Mouse (Mus musculus) layer of hippocampus, postnatal 14 days (tissue): ENCODE results near the gene Trim8. TPM values are rescaled to one million over a fixed set of nuclear protein-coding genes. Genes with fewer than 3 reads are reported as not detected.
A peak's percentile ranks its signal among the peaks of the same experiment; 100 is the strongest.

Experiments used
- DNase-seq, 2 experiments: peaks; one replicate each; pipeline ENCODE4 v3.0.0; 2021 to 2022; ENCODE audit warnings: low spot score in 2 of 2, mixed read lengths in 1 of 2
- total RNA-seq, 2 experiments: library from RNA; stranded (reverse); gene quantifications; 2 replicates each; pipeline ENCODE4 v1.2.3; 2021

Trim8 gene
- total RNA-seq, 2 experiments from 2014 or later, result 98.9 to 110 TPM

DNA sequence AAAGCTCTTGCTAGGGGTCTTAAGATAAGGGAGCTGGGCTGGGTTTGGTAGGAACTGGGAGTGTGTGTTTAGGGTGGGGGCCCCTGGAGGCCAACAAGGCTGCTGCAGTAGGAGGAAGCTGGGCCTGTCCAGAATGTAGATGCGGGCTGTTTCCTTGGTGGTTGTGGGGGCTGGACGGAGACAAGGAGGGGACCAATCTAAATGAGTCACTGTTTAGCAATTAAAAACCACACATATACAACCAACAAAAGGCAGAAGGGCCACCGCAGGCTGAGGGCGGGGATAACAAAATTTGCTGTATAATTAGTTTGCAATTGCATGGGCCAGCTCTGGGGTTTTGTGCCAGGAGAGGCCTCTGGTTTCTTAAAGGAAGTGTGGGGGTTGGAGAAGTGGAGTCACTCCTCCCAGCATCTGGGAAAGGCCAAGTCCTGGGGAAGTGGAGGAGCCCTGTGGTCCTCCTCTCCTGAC lies 2.6 kb downstream of the Trim8 start:
- DNase-seq, result no peak

DNA sequence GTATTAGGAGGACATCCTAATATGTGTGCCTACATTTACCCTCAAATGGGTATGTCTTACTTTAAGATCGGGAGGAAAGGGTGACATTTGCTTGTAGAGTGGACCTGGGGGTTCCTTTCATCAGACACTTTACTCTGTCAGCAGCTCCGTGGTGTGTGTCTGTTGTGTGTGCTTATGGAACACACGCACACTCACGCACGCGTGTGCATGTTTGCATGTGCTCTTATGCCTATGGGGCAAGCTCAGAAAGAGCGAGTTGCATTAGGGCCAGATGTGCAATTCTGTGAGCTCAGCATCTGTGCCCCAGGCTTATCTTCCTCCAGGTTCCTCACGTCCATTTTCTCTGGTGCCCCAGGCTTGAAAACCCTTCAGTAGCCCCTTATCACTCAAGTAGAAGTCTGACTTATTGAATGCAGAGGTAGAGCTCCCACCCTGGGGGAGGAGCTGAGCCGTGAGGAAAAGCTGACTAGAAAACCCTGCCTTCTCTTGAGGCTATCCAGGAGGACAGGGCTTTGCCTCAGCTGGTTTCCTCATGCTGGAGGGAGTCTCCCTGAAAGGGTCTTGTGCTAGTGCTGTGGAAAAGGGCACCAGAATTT lies 3.4 kb downstream of the Trim8 start:
- DNase-seq, result no peak

DNA sequence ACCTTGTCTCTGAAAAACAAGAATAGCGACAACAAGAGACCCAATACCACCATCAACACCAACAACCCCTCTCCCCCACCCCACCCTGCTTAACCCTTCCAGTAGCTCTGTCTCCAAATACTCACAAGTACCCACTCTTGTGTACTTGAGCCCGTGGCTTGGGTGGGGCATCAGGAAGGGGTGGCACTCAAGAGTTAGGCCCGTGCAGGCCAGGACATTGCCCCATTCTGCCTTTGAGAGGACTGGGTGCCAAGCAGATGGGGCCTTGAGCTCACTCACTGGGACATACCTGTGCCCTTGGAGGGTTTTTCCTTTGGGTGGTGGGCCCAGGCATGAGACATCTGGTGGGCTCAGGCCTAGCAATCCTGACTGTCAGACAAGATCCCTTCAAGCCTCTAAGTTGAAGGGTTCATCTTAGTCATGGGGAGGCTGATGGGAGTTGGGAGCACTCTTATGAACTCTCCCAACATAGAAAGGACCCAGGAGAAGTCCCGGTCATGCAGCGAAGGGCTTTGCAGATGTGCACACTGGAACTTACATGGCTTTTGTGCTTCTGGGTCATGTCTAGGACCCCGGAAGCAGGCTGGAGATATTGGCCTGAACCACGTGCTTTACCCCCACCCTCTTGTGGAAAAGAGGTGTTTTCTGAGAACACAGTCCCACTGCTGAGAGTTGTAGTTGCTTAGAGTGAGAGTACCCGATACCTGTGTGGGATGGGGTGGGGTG lies 4.3 kb downstream of the Trim8 start:
- no peak for DNase-seq

DNA sequence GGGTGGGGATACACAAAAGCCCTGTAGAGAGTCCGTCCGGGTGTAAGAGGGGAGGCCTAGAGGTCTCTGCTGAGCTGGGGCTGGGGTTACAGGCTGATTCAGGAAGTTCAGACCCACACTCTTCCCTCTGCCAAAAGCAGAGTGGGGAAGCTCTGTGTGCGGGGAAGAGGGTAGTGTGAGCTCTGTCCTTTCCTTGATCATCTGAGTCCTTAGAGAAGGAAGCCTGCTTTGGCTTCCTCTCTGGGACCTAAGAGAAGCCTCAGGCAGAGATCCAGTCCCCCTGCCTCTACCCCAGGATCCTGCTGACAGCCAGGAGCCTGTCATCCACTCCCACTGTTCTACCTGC lies 4.8 kb downstream of the Trim8 start:
- no peak for DNase-seq

DNA sequence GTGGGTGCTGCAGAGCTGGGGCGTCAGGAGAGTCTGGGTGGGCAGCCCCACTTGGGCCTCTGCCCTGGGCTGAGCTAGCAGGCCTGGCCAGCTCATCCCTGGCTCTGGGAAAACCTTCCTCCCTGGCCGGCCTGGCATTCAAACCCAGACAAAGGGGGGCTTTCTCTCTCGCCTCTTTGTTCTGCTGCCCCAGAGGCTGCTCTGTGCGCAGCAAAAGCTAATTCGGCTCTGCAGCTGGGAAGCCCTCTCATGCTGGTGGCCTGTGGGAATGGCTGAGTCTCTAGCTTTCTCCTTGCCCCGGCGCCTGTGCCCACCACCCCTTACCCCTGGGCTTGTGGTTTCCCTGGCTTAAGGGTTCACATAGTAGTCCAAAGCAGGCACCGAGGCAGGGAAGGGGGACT lies 5.7 kb downstream of the Trim8 start:
- DNase-seq, result peak in 1 of 2 experiments; percentile 66

DNA sequence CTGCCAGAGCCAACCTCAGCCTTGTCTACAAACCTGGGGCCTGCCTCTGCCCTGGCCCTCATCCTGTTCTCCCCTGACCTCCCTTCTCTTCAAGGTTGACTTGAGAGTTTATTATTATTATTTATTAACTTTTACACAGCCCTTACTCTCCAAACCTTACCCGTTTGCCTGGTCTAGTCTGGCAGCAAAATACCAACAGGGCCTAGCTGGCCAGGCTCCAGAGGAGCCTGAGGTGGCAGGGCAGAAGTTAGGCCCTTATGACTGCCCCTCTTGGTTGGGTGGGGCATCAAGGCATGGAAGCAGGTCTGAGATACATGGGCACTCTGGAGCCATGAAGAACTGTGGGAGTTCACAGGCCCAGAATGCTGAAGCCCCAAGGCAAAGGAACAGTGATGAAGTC lies 6.3 kb downstream of the Trim8 start:
- no peak for DNase-seq

DNA sequence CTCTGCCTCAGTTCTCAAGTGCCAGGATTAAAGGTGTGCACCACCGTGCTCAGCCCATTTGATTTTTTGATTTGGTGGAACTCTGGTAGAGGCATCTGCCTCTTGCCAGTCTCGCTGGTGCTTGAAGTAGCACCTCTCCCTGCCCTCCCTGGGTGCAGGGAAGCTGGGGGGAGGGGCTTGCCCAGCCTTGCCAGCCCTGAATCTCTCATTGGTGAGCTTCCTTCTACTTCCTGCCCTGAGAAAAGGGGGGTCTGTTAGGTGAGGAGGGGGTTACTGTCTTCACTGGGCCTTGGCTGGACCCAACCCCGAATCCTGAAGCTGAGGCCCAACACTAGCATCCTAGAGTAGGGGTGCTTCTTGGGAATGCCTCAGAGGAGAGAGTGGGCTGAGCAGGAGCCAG lies 7.2 kb downstream of the Trim8 start:
- no peak for DNase-seq

DNA sequence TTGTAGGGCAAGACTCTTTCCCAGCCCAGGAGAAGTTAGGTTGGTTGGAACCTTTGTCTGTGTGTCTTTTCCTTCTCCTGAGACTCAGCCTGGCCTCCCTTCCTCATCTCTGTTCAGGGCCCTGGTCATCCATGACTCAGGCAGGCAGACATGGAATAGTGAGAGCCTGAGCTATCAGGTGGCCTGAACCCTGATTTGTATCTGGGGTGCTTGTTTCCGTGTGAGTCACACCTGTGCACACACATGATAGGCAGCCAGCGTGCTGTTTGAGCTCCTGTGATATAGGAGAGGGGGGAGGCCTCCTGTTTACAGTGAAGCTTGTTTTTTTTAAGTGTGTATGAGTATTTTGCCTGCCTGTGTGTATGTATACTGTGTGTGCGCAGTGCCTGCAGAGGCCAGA lies 7.7 kb downstream of the Trim8 start:
- no peak for DNase-seq

DNA sequence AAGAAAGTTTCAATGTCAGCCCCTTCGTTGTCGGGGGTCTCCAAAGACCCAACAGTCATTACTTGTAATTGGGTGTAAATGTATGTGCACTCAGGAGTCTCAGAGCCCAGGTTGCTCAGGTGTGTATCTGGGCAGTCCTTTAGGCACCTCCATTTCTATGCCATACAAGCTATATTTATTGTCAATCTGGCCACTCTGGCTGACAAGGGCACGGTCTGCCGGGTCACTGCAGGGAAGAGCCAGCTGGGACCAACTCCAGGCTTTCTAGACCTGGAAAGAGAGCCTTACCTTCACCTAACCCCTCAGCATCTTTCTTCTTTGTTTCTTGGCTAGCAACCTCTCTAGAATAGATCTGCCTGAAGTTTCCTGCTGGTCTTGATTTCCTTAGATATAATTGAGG lies 8.2 kb downstream of the Trim8 start:
- no peak for DNase-seq

DNA sequence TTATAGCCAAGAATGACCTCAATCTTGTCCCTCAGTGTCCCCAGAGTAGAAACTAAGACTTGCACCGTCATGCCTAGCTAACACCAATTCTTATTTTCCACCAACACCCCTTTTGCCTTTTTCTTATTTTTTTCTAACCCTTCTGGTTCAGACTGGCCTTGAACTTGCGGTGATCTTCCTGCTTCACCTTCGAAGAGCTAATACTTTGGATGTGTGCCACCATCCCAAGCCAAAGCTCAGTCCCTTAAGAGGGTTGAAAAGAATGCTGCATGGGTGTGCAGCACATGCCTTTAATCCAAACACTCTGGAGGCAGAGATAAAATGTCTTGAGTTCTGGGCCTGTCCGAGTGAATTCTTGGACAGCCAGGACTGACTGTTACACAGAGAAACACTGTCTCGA lies 8.9 kb downstream of the Trim8 start:
- no peak for DNase-seq

DNA sequence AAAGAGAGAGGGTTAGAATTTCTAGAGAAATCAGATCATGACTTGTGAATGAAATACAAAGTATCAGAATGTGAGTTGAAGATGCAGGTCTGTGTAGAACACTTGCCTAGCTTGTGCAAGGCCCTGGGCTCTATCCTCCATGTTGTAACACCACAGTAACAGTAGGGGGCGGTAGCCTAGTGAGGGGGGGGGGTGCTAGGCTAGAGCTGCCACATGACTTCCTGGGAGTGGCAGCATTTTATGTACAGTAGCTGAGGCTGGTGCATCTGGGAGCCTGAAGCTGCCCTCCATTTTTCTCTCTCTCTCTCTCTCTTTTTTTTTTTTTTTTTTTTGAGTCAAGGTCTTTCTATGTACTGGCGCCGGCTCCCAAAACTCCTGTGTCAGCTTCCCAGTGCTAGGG lies 9.3 kb downstream of the Trim8 start:
- DNase-seq, result no peak

DNA sequence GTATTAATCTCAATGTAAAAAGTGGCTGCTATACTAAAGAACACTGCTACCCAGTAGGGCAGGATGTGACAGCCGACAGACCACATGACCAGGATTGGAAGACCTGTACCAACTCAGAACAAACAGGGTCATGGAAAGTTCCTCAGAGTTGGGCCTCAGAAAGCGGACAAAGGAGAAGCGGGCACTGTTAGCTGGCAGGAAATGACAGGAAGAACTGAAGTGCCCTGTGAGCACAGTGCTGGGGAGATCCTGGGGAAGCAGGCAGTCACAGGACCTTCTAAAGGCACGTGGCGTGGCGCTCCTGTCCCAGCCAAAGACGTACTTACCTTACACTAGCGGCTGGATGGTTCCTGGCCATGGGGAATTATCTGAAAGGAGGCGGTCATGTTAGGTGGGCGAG lies 9.8 kb downstream of the Trim8 start:
- DNase-seq, result no peak

DNA sequence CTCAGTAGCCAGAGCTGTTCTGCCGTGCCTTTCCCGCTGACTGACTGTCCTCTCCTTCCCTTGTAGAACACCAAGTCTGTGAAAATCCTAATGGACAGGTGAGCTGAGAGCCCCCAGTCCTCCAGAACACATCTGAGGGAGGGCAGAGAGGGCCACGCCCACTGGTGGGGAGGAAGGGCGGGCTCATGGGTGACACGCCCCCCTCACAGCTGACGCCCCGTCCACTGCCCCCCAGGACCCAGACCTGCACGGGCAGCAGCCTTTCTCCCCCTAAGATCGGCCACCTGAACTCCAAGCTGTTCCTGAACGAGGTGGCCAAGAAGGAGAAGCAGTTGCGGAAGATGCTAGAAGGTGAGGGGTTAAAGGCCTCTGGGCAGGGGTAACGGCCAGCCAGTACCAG lies 12.9 kb downstream of the Trim8 start:
- no peak for DNase-seq

DNA sequence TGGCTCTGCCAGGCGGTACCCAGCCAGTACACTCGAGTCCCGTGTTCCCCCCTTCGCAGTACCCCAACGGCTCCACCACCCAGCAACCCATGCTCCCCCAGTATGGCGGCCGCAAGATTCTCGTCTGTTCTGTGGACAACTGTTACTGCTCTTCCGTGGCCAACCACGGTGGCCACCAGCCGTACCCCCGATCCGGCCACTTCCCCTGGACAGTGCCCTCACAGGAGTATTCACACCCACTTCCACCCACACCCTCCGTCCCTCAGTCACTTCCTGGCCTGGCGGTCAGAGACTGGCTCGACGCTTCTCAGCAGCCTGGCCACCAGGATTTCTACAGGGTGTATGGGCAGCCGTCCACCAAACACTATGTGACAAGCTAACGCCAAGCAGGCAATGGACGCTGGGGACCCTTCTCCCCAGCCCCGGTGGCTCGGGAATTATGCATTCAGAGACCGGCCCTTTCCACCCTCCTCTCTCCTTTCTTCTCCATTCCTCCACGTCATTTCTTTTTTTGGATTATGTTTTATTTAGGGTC lies 13.9 kb downstream of the Trim8 start:
- no peak for DNase-seq

DNA sequence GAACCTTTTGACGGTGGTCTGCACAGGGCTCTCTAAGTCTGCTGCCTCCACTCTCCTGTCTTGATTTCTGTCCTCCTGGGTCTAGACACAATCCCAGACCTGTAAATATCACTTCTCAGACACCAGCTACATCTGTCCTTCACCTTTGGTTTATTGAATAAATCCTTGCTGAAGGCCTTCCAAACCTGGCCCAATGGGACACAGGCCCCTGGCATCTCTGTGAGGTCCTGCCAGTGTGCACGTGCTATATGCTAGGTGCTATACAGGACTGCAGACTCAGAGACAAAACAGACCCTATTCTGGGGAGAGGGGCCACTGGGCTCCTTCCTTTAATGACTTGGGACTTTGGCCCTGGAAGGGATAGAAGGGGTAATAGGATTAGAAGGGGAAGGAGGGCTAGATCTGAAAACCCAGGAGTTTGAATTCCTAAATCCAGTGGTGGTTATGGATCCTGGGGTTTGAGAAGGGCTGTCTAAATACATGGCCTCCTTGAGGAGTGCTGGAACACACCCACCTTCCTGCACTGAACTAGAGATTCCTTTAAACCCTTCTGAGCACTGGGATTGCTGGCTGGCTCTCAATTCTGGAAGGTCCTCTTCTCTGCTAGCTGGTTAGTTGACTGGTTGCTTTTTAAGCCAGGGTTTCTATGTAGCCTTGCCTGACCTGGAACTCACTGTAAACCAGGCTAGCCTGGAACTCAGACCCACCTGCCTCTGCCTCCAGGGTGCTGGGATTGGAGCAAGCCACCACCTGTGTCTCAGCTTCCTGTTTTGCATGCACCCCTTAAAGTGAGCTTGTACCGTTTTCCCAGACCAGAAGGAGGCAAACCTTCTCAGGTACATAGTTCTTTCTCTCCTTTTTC lies 15.4 kb downstream of the Trim8 start:
- DNase-seq, result no peak

DNA sequence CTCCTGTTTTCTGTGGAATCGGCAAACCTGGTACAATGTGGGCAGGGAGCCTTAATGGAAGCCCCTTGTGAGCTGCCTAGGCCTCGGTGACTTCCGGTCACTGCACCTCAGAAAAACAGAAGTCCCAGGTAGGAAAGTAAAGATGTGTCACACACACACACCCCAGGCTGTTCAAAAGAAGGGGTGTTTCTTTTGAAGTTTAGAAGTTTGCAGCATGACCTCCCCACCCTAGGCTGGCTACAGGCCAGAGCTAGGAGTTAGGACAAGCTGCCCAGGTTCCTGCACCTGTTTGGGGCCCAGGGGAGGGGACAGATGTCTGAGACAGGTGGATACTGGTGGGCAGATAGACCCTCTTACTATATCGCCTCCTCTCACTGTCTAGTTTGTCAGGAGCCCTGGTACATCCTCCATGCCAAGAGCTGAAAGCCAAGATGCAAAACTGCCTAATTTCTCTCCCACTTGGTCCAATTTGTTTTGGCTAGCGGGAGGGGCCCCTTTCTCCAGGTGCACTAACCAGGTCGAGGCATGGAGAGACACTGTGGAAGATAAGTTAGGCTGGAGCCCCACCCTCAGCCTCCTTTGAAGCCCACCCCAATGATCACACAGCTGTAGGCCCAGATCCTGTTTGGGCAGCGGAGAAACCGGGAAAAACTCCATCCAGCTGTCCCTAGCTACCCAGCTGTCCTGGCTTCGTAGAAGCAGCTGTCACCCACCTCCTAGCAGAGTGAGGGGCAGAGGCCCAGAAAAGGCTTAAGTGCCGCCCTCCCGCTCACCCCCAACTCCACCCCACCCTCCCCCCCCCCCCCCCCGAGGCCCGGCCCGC lies 16.2 kb downstream of the Trim8 start:
- no peak for DNase-seq

DNA sequence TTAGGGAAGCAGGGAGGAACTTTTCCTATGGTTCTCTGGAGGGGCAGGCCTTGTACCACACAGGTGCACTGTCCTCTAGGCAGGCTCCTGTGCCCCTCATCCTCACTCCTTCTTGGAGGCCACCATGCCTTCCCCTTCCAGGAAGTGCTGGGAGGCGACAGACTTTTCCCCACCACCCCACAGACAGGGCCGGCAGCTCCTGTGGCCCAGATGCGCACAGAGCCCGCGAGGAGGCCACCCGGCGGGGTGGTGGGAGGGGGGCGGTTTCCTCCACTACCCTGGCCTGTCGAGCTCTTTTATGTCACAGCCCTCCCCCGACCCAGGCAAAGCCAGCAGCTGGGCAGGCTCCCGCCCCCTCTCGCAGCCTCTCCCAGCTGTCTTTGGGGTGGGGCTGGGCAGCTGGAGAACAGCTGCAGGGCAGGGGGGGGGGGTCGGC lies 16.9 kb downstream of the Trim8 start:
- no peak for DNase-seq

DNA sequence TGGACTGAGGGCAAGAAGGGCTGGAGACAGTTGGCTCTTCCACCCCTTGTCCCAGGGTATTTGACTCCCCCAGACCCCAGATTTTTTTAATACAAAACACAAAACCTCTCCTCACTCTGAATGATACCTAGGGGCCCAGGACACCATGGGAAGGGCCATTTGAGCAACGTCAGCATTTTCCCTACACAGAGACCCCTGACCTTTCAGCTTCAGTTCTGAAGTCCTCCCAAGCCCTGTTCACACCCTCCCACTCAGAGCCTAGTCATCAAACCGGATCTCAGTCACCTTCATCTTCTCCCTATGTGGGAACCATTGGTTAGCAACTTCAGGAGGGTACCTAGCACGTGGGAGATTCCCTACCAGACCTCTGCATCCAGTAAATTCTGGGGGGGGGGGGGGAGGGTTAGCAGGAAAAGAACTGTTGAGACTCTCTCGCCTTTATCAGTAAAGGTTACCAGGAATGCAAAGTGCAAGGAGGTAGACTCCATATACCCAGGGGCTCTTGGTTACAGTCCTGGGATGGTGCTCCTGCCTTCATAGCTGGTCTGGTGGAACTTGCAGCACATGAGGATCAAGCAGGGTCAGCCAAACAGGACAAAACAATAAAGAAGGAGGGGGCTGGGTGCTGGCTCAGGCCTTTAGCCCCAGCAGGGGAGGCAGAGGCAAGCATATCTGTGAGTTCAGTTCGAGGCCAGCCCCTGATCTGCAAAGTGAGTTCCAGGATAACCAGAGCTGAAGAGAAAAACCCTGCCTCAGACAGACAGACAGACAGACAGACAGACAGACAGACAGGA lies 17.5 kb downstream of the Trim8 start:
- no peak for DNase-seq

DNA sequence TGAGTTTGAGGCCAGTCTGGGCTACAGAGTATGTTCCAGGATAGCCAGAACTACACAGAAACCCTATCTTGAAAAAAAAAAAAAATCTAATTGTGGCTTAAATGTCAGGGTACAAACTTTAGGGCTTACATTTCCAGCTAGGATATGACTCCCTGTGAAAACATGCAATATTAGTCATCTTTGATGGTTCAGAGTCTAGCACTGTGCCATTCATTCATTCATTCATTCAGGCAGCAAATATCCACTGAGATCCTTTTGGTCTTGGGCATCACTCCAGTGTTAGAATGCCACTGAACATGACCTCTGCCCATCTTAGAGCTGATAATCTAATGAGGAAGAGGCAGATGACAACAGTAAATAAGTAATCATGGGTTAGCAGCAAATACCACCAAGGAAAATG lies 20.2 kb downstream of the Trim8 start:
- DNase-seq, result no peak

DNA sequence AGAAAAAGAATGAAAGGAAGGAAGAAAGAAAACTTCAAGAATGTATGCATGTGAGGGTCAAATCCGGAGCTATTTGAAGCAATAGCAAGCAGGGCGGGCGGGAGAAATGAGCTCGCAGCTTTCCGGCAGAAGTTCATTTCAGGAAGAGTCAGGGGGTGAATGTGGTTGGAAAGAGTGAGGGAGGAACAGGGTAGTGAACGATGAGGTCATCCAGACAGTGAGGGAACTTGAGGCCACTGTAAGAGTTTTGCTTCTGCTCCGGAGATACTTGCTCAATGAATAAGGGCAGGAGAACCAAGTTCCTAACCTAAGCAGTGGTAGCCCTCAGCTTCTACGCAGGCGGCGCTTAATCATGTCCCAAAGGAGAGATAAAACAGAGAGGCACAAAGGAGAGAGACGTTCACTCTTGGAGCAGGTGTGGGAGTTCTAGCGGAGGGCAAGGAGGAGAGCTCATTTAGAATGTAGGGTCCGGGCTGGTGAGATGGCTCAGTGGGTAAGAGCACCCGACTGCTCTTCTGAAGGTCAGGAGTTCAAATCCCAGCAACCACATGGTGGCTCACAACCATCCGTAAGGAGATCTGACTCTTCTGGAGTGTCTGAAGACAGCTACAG lies 21.0 kb downstream of the Trim8 start:
- DNase-seq, result no peak
